Mouse (Mus musculus) cerebellum, postnatal 36 days (tissue): Measurements from ENCODE around the gene Stard7.
"Not testable (repeated sequence)": the region's sequence is repeated elsewhere in the genome, so short reads cannot be mapped to it uniquely, and the experiment has no call there.

Experiments
- DNase-seq, 2 experiments: peaks; one replicate each; pipeline ENCODE4 v3.0.0; 2021 to 2022; ENCODE audit warnings: mixed read lengths in 2 of 2

The Stard7 gene

GRCm38 (mm10) chr2:127275551-127276320 is 5.7 kb downstream of the Stard7 start:
- no peak for DNase-seq

- no peak for DNase-seq
Observed at GRCm38 (mm10) chr2:127278162-127278561, 8.1 kb downstream of the Stard7 start.

DNA sequence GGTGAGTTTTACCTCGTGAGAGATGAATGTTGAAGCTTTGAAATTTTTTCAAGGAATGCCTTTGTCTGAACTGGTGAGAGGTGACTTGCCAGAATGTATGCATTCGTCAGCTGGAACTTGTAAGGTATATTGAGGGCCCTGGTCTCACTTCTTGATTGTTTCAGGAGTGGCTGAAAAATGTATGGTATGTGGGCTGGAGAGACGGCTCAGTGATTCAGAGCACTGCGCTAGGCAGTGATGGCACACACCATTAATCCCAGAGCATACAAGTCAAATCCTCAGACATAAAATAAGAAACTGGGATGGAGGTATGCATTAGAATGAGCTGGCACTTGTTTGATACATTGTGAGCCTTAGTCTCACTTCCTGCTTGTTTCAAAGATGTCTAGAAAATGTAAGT is 22.2 kb downstream of the Stard7 start:
- DNase-seq: no peak

DNA sequence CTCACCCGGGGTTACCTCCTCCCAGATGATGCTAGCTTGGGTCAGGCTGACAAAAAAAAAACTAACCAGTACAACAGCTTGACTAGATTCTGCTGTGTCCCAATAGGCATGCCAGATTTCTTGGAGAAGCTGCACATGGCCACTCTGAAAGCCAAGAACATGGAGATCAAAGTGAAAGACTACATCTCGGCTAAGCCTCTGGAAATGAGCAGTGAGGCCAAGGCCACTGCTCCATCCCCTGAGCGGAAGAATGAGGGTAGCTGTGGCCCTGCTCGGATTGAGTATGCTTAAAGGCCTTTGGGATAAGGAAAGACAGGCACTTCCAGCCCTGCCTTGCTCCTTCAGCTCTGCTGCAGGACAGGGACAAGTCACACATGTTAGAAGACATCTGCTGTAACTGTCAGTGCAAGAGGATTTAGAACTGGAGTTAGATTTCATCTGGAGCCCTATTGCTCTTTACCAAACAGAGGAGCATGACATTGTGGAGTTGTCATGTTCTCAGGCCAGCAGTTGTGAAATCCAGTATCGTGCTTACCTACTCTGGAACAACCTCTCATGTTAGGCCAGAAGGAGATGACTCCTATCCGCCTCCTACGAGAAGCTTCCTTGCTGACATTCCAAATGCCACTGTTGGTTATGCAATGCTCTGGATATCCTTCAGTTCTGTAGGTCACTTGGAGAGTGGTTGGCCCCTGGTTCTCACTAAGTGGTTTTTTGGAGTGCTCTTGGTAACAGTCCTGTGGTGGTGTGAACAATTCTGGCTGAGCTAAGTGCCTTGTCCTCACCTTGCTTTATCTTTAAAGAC is 27.2 kb downstream of the Stard7 start:
- no peak for DNase-seq

DNA sequence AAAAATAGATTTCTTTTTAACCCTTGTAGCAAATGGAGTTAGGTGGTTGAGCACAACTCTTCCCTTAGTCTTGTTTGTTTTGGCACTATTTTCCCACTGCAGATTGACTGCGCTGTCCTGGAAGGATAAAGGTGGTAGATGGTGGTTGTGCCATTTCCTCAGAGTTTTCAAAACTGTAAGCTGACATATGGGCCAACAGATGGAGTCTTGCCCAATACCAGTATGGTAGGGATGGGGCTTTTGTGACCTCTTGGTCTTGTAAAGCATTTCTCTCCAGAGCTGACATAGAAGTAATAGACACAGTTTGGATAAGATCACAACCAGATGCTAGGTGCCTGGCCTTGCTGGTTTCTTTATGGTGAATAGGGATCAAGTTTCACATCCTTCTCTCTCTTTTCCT is 28.0 kb downstream of the Stard7 start:
- DNase-seq: no peak

DNA sequence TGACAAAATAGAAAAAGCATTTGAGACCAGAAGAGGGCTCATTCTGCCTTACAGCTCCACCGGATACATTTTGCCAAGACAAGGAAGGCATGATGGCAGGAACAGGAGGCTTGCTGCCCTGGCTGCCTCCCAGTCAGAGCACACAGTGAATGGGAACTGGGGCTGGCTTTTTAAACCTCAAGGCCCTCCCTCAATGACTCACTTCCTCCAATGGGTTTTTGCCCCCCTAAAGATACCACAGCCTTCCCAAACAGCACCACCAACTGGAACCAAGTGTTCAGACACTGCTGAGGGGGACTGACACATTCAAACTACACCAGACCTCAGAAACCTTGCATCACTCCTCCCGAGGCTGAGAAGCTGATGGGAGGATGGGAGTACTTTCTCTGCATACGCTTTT is 30.7 kb downstream of the Stard7 start:
- no peak for DNase-seq

DNA sequence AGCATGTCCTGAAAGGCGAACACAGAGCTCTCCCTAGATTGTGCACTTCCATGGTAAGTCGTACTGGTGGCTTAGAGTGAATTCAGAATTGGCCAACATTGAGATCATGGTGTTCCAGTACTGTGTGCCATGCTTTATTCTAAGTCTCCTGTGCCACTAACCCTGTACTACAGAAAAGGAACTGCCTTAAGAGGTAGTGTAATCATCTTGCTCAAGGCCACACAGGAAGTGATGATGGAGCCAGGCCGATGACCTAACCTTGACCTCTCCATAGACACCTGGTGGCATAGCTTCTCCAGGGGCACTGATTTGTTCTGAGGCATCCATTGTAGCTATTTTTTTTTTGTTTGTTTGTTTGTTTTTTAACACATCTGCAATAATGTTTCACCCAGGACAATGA is 31.9 kb downstream of the Stard7 start:
- DNase-seq: no peak

DNA sequence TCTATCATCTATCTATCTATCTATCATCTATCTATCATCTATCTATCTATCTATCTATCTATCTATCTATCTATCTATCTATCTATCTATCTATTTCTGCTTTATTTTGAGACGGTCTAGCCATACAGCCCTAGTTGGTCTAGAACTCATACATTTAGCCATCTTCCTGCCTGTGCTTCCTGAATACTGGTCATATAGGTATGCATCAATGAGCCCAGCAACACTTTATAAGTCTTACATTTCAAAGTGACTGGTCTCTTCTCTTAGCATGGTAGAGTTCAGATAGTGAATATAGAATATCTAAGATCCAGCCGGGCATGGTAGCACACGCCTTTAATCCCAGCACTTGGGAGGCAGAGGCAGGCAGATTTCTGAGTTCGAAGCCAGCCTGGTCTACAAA is 34.2 kb downstream of the Stard7 start:
- DNase-seq: not testable (repeated sequence)

DNA sequence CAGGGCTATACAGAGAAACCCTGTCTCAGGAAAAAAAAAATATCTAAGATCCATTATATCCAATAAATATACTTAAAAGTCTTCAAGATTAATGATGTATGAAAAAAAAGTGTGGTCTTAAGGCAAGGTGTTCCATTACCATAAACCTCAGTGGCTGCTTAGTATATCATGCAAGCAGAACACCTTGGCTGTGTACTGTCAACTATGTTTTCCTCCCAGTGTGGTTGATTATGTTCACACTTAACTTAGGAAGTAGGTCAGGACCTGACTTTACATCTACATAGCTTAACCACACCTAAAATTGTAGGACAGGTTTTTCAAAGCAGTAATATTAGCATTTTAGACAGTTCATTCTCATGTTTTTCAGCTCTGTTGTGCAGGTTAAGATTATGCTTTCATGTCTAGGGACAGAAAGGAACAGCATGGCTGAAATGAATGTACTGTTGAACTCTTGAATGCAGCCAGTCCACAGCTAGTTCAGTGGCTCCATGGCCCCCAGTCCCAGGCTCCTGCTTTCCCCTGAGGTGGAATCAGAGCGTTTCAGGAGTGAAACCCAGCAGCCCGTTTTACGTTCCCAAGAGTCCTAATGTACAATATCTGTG is 34.7 kb downstream of the Stard7 start:
- no peak for DNase-seq

DNA sequence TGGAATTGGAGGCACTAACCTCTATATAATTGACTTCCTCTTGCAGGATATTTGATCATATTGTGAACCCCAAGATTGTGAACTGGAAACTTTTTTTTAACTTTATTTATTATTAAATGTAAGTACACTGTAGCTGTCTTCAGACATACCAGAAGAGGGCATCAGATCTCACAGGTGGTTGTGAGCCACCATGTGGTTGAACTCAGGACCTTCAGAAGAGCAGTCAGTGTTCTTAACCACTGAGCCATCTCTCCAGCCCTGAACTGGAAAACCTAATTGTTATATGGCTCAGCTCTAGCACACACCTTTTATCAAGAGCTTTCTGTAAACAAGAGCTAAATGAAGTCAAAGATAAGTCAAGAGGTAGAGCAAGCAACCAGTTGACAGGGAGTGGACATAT is 36.1 kb downstream of the Stard7 start:
- DNase-seq: no peak

- no peak for DNase-seq
Observed at GRCm38 (mm10) chr2:127307179-127307578, 37.2 kb downstream of the Stard7 start.

GRCm38 (mm10) chr2:127308660-127309059 is 38.6 kb downstream of the Stard7 start:
- no peak for DNase-seq

DNA sequence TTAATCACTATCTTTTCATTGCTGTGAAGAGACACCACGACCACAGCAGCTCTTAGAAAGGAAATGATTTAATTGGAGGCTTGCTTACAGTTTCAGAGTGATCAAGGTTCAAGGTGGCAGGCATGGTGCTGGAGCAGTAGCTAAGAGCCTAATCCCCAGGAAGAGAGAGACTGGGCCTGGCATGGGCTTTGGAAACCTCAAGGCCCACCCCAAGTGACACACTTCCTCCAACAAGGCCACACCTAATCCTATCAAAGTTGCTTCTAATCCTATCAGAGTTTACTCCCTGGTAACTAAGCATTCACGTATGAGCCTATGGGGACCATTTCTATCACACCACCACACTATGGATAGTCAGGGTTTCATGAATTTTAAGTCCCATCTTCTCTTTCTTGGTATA is 40.2 kb downstream of the Stard7 start:
- DNase-seq: no peak

DNA sequence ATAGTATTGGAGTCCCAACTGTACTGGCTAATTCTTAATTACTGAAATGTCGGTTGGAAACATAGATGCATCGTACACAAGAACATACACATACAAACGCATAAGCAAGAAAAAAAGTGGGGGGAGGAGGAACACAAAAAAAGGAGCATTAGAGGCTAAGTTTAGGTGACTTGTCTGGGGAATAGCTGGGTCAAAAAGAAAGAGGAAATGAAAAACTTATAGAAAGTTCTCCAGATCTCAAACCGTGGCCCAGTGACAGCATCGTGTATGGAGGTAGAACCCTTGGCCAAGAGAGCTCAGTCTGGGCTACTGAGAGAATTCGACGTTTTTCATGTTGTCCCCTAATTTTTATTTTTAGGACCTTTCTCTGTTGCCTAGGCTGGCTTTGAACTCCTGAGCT is 40.7 kb downstream of the Stard7 start:
- DNase-seq: no peak

- no peak for DNase-seq
Observed at GRCm38 (mm10) chr2:127311193-127311592, 41.2 kb downstream of the Stard7 start.

DNA sequence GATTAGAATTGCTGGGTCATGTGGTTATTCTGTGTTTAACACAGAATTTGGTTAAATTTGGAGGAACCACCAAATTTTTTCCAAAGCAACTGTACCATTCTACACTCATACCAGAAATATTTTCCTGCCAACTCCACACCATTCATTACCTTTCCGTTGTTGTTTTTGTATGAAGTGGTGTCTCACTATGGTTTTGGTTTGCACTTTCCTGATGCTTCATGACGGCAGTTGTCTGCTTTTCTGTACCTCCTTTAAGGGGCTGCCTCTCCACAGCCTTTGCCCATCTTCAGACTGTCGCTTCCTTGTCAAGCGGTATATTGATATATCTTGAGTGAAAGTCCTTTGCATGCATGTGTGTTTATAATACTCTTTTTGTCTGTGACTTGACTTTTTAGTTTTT is 42.8 kb downstream of the Stard7 start:
- DNase-seq: no peak

GRCm38 (mm10) chr2:127313878-127314277 is 43.9 kb downstream of the Stard7 start:
- DNase-seq: no peak

DNA sequence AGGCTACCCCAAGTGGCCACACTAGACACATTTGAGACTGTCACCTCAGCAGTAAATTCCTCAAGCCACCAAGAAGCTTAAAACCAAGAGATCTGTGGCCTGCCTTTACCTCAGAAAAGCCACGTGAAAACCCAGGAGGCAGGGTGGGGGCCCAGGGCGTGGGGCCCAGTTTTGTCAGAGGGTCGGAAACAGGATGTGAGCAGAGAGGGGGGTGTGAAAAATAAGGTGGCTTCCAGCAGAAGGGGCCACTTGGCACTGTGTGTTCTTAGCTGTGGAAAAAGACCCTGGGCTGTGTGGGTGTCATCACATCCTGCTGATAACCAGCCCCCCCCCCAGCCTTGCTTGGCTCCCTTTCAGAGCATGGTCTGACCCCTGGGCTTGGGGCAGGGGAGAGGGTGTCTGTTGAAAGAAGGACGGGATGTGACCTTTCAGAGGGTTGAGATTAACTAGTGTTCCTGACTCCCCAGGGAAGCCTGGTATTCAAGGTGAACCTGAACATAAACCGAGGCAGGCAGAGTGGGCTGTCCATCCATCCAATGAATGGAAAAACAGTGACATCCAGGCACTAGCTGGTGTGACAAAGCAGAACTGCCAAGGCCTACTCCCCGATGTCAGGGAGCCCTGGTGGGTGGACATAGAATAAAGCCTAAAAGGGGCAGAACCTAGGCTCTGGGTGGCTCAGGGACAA is 44.6 kb downstream of the Stard7 start:
- DNase-seq: no peak

- DNase-seq: no peak
Observed at GRCm38 (mm10) chr2:127315155-127315470, 45.1 kb downstream of the Stard7 start.

- no peak for DNase-seq
Observed at GRCm38 (mm10) chr2:127316431-127316830, 46.4 kb downstream of the Stard7 start.

DNA sequence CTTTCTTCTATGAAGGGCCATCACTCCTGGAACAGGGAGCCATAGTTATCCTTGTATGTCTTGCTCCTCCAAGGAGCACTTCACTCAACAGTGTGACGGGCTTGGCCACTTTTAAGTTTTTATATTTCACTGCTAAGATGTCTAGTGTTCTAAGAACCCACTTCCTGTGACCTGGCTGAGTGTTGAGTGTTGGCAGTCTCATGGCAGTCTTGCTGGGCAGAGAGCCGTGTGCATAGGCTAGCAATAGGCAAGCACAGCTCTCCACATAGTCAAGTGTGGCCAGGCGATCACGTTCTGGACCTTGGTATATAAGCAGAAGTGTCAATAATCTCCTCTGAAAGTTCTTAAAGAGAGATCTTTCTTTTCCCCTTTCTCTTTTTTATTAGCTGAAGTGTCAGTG is 48.1 kb downstream of the Stard7 start:
- DNase-seq: no peak

DNA sequence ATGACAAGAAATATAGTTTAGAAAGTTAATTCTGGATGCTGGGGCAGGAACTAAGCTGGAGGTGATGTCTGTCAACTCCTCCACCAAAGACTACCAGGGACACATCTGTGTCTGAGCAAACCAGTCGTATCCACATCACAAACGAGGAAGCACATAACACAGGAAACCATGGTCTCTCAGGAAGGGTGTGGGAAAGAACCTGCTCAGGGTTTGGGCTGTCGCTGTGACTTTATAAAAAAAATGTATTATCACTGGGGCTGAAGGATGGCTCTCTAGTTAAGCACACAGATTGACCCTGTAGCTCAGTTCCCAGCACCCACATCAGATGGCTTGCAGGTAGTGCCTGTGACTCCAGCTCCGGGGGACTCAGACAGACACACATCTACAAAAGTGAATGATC is 49.1 kb downstream of the Stard7 start:
- no peak for DNase-seq

DNA sequence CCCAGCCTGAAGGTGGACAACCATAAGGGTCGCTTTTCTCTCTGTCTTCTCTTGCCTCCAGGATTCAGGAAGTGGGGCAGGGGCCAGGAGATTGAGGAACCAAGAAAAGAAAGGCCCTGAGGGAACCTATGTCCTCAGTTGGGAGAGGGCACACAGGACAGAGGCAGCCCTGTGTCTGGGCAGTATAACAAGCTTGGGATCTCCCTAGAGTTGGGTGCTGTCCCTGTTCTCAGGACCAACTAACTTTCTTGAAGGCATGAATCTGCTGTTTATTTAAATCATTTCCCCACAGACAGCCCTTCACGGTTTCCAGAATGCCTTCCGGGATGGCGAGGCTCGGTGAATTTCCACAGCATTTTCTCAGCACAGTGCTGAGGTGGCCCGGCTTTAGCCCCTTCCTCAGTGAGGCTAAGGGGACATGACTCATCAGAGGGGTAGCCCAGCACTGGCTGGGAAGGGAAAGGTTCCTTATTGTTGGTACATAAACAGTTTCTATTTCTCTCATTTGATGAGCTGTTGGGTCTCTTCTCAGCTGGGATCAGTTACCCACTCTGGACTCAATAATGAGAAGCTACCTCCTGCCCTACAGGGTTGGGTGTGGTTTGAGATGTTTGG is 52.8 kb downstream of the Stard7 start:
- DNase-seq: no peak
